Mouse (Mus musculus) thymus, adult 2 months (tissue): ENCODE data around the gene Mtr.

Source experiments
- CTCF ChIP-seq: fragments of 200-500 bp; IDR thresholded peaks from 2 replicates; pipeline ENCODE4 v1.5.1; 2012; ENCODE audit warnings: mild to moderate bottlenecking, control low read depth, low read length, moderate library complexity, borderline replicate concordance; ENCODE audit not compliant: control insufficient read depth, poor library complexity, insufficient read depth; ENCODE audit errors: extremely low read depth
- POLR2A ChIP-seq: fragments of 200-500 bp; IDR thresholded peaks from 2 replicates; pipeline ENCODE4 v1.6.1; 2012; ENCODE audit warnings: mild to moderate bottlenecking, low read length, control low read depth, moderate library complexity; ENCODE audit not compliant: control insufficient read depth, poor library complexity, insufficient read depth; ENCODE audit errors: extremely low read depth

DNA sequence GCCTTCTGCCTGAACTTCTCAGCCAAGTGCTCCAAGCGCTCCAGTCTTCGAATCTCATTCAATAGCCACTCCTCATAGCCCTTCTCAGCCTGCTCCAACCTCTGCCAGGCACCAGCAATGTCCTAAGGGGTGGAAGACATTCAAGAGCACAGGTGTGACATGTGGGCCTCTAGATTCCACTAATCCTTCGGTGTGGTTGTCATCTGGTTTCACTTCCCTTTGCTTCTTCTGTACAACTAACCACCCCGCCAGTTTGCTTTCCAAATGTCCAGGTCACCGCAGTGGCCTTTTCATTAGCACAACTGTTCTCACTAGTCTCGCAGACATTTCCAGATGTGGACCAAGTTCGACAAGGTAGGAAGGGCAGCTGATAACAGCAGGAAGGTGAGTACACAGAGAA lies 32.8 kb upstream of the Mtr start:
- TF ChIP-seq CTCF (no peak), POLR2A (no peak)
